Mouse (Mus musculus) CH12.LX (cell line): Measurements from ENCODE around the gene Tial1.

Experiments
- CHD2 ChIP-seq: IDR thresholded peaks from 2 replicates; pipeline ENCODE4 v1.6.1; 2011; ENCODE audit warnings: low read length, improper control_type of control experiment
- CTCF ChIP-seq, 2 experiments: IDR thresholded peaks in 1 of 2; conservative IDR thresholded peaks in 1 of 2; 2 replicates each; pipeline ENCODE4 v1.5.1; 2011 to 2012; ENCODE audit warnings: low read depth in 2 of 2, low read length in 2 of 2, improper control_type of control experiment in 1 of 2, inconsistent platforms in 1 of 2, mild to moderate bottlenecking in 1 of 2, moderate library complexity in 1 of 2
- MAX ChIP-seq: IDR thresholded peaks from 2 replicates; pipeline ENCODE4 v1.6.1; 2011; ENCODE audit warnings: low read length, improper control_type of control experiment
- MYC ChIP-seq: IDR thresholded peaks from 2 replicates; pipeline ENCODE4 v1.6.1; 2011; ENCODE audit warnings: low read depth, mild to moderate bottlenecking, improper control_type of control experiment, low read length
- POLR2A ChIP-seq: IDR thresholded peaks from 2 replicates; pipeline ENCODE4 v1.6.1; 2011; ENCODE audit warnings: low read depth, mild to moderate bottlenecking, improper control_type of control experiment, low read length
- RCOR1 ChIP-seq: conservative IDR thresholded peaks from 2 replicates; pipeline ENCODE4 v1.6.1; 2012; ENCODE audit warnings: low read depth, mild to moderate bottlenecking, inconsistent platforms, low read length, improper control_type of control experiment
- SIN3A ChIP-seq: IDR thresholded peaks from 2 replicates; pipeline ENCODE4 v1.6.1; 2012; ENCODE audit warnings: low read length, improper control_type of control experiment, inconsistent platforms
- UBTF ChIP-seq: IDR thresholded peaks from 2 replicates; pipeline ENCODE4 v1.6.1; 2012; ENCODE audit warnings: low read depth, mild to moderate bottlenecking, inconsistent platforms, low read length, improper control_type of control experiment, moderate library complexity
- ZKSCAN1 ChIP-seq: IDR thresholded peaks from 2 replicates; pipeline ENCODE4 v1.6.1; 2012; ENCODE audit warnings: low read depth, inconsistent platforms, low read length, improper control_type of control experiment, borderline replicate concordance

DNA sequence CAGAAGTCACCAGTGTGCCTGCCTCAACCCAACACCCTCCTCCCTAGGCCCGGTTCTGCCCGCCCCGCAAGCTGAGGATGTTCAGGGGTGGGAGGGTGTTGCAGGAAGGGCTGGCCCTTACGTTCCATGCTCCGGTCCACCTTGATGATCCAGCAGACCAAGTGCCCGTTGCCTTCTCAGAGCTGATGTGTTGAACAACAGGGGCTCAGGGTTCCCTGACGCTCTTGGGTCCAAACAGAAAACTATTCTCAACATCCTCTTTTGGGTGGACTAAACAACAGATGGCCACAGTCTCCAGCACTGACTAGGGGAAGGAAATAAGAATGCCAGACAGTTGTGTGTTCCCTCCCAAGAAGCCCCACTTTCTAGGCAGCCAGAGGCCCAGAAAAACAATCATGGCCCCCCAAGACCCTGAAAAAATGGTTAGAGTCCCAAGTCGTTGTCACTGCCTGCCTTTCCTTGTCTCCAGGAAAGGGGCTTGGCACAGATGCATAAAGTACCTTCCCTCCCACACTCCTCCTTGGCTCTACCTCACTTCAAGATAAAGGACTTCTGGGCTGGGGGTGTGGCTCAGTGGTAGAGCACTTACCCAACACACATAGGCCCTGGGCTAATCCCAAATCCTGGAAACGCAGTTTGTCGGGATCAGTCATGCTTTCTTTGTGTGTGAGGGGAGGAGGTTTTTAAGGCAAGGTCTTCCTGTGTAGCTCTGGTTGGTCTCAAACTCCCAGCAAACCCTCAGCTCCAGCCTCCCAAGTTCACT, 49.3 kb downstream of the Tial1 start:
- TF ChIP-seq MYC (no peak), ZKSCAN1 (no peak), CTCF (conservative IDR thresholded peaks at IDR 0.05 in 1 of 2, IDR thresholded peaks at IDR 0.05 in 1 of 2; ENCODE audit: low read depth in 2 of 2, low read length in 2 of 2) (no peak), RCOR1 (no peak), UBTF (no peak), POLR2A (no peak), MAX (no peak), SIN3A (no peak), CHD2 (no peak)
